Mouse (Mus musculus) spleen, adult 2 months (tissue): ENCODE measurements around the gene Trp53rkb.

Experiments
- CTCF ChIP-seq: fragments of 200-500 bp; IDR thresholded peaks from 2 replicates; pipeline ENCODE4 v1.5.1; 2011; ENCODE audit warnings: mild to moderate bottlenecking, inconsistent platforms; ENCODE audit not compliant: insufficient read depth, insufficient read length, insufficient replicate concordance; ENCODE audit errors: extremely low read depth
- POLR2A ChIP-seq: fragments of 200-500 bp; IDR thresholded peaks from 2 replicates; pipeline ENCODE4 v1.6.1; 2011; ENCODE audit warnings: low read depth, low read length, inconsistent platforms

DNA sequence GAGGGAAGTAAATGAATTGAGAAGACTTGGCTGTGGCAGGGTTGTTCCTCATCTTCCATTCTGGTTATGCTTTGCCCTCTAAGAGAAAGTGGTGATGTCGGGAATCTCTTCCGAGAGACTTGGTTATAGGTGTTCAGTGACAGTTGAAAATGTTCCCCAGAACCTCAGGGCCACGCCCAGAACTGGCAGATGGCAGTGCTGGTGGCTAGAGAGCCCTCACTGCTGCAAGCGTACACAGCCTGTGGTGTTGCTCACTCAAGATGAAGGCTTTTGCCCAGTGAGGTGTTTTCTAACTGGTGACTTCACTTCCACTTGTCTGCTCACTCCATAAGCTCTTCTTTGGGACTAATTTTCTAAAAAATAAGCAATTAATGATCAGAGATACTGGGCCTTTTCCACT is 49.5 kb downstream of the Trp53rkb start:
- TF ChIP-seq POLR2A: no peak
- no peak for TF ChIP-seq CTCF
